8 mouse cellular contexts compared by ENCODE assay signal in the genomic region with DNA sequence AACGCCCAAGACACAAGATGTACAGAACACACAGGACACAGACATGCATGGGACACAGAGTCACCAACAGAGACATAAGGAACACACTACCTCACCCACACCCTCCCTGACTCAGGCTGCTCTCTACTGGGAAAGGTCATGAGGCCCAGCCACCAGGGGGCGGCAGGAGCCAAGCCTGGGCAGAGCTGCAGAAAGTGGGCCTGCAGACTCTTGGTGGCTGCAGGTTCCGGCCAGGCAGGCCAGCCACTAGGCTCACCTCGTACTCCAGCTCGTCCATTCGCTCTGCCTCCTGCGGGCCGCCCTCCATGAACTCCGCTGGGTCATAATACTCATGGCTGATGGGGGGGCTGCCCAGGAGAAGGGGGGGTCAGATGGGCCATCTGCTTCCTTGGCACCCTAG. TPM values are rescaled to one million over a fixed set of nuclear protein-coding genes. Genes with fewer than 3 reads are reported as not detected.
A peak's percentile ranks its signal among the peaks of the same experiment; 100 is the strongest.
DNase-seq lines count a peak whose midpoint lies in the region; ATAC-seq and TF ChIP-seq lines count a peak whose summit lies in the region.

No protein-coding gene starts in this region.

- CTCF ChIA-PET in Patski (lab: Charles Lee): interaction anchor here (1.2 to 1.7 kb wide), 5 partner anchors 27 to 135 kb away, joined by 3 to 9 read pairs (median 4); partner anchors contain the start of gene Avpr2

- H3K36me3 ChIP-seq in forebrain, embryonic 14.5 days (ENCODE audit: control insufficient read depth, insufficient read depth, low read length): peaks cover 16% of the 10 kb centered on the region
- peaks cover 5% of the 10 kb centered on the region; the same call in 1 of the 2 replicates for H3K36me3 ChIP-seq in hindbrain, embryonic 10.5 days

- H3K4me2 ChIP-seq in forebrain, embryonic 14.5 days (ENCODE audit: low read length): no peak overlapping the region

- TF ChIP-seq CTCF in Patski (IDR thresholded peaks at IDR 0.05): no peak
- TF ChIP-seq CTCF in left cerebral cortex, adult 2 months (IDR thresholded peaks at IDR 0.05): peak; percentile 66

- intact Hi-C loops in left cerebral cortex, adult 2 months (cut with DNase I): loop anchor here (2.0 kb wide), 1 partner anchor 96 kb away; no protein-coding TSS in a partner anchor

- peaks cover 10% of the 10 kb centered on the region for H3K27me3 ChIP-seq in Patski
- no peaks in the 10 kb centered on the region for H3K27me3 ChIP-seq in forebrain, embryonic 14.5 days (replicated peaks; ENCODE audit: control insufficient read depth, insufficient read depth, low read length)
- 0 out of 2 replicates have a peak, but pooled peaks cover 6% of the 10 kb centered on the region for H3K27me3 ChIP-seq in hindbrain, embryonic 10.5 days (ENCODE audit: insufficient read depth, poor library complexity, severe bottlenecking)

- ATAC-seq in Patski: peak; percentile 79
- peak; percentile 85 for ATAC-seq in forebrain, embryonic 14.5 days
- peak; percentile 96 for ATAC-seq in megakaryocyte, adult 5-6 weeks (ENCODE audit: poor library complexity, severe bottlenecking)

- no peak overlapping the region for H3K9ac ChIP-seq in forebrain, embryonic 14.5 days (ENCODE audit: low read length)

- no peak overlapping the region for H3K27ac ChIP-seq in forebrain, embryonic 14.5 days (ENCODE audit: low read depth, low read length)
- H3K27ac ChIP-seq in hindbrain, embryonic 10.5 days: no peak overlapping the region
- H3K27ac ChIP-seq in left cerebral cortex, adult 2 months: no peak overlapping the region

- no peaks in the 10 kb centered on the region for H3K4me1 ChIP-seq in forebrain, embryonic 14.5 days (ENCODE audit: control insufficient read depth, insufficient read depth, low read length)
- H3K4me1 ChIP-seq in hindbrain, embryonic 10.5 days (replicated peaks): no peaks in the 10 kb centered on the region

- in situ Hi-C loops in Patski (cut with MboI; ENCODE audit: low pct_unique_long_range_greater_than_20kb): no loop called here

- no peak overlapping the region for H3K4me3 ChIP-seq in forebrain, embryonic 14.5 days (ENCODE audit: low read depth, low read length)
- H3K4me3 ChIP-seq in hindbrain, embryonic 10.5 days: no peak overlapping the region
- no peak overlapping the region for H3K4me3 ChIP-seq in left cerebral cortex, adult 2 months

- H3K9me3 ChIP-seq in forebrain, embryonic 14.5 days (replicated peaks; ENCODE audit: control insufficient read depth, low read length): no peaks in the 10 kb centered on the region
- no peaks in the 10 kb centered on the region for H3K9me3 ChIP-seq in hindbrain, embryonic 10.5 days

- WGBS in forebrain, embryonic 14.5 days: 47% methylated on average over 9 of the region's 9 CpGs
- WGBS in hindbrain, embryonic 10.5 days: 55% methylated on average over 8 of the region's 9 CpGs

- POLR2A ChIA-PET in Patski (lab: Charles Lee): interaction anchor here (1.4 kb wide), 1 partner anchor 97 kb away, joined by 3 read pairs; no protein-coding TSS in a partner anchor

- no peak for DNase-seq in Patski (ENCODE audit: low read depth, low spot score)
- DNase-seq in cerebellum, adult 11 months: peak; percentile 81
- DNase-seq in forebrain, embryonic 14.5 days (ENCODE audit: low spot score): peak; percentile 50
- DNase-seq in hindbrain, embryonic 10.5 days (ENCODE audit: low spot score): peak; percentile 54
- DNase-seq in left cerebral cortex, adult 2 months (ENCODE audit: extremely low spot score in 1 of 2, low spot score in 2 of 2): peak; percentile 43 to 49
- DNase-seq in right cerebral cortex, postnatal 10 days (ENCODE audit: low spot score in 2 of 2): peak; percentile 48 to 67
- DNase-seq in yolk sac, embryonic 10.5 days (ENCODE audit: low spot score): peak; percentile 28

RNA-seq across cellular contexts. Expression of gene Ssr4, which starts 11.7 kb away (rescaled TPM):
- polyA plus RNA-seq in Patski (2021): 194 TPM
- polyA plus RNA-seq in forebrain, embryonic 14.5 days (2014; fragmentation: Nextera tagmentation; extraction: Ambion mirVana): 148 and 189 TPM in 2 replicates
- 121 and 140 TPM in 2 replicates for polyA plus RNA-seq in hindbrain, embryonic 10.5 days (2016; fragmentation: Nextera tagmentation; extraction: Ambion mirVana)
- 10 to 100 TPM; 91.1 to 91.2 TPM for total RNA-seq in left cerebral cortex, adult 2 months (2021)
- total RNA-seq in megakaryocyte, adult 5-6 weeks (2015): 250 and 261 TPM in 2 replicates
- 127 and 142 TPM in 2 replicates for total RNA-seq in megakaryocyte, adult 5-6 weeks (2017)

RNA-seq across cellular contexts. Expression of gene Idh3g, which starts 11.8 kb away (rescaled TPM):
- polyA plus RNA-seq in Patski (2021): 275 TPM
- polyA plus RNA-seq in forebrain, embryonic 14.5 days (2014; fragmentation: Nextera tagmentation; extraction: Ambion mirVana): 253 and 290 TPM in 2 replicates
- 181 and 204 TPM in 2 replicates for polyA plus RNA-seq in hindbrain, embryonic 10.5 days (2016; fragmentation: Nextera tagmentation; extraction: Ambion mirVana)
- total RNA-seq in left cerebral cortex, adult 2 months (2021): 100 to 1,000 TPM; 194 to 201 TPM
- total RNA-seq in megakaryocyte, adult 5-6 weeks (2015): 277 and 286 TPM in 2 replicates
- total RNA-seq in megakaryocyte, adult 5-6 weeks (2017): 154 and 172 TPM in 2 replicates

RNA-seq across cellular contexts. Expression of gene Srpk3, which starts 24.3 kb away (rescaled TPM):
- 4.0 TPM for polyA plus RNA-seq in Patski (2021)
- 1.1 and 1.8 TPM in 2 replicates for polyA plus RNA-seq in forebrain, embryonic 14.5 days (2014; fragmentation: Nextera tagmentation; extraction: Ambion mirVana)
- polyA plus RNA-seq in hindbrain, embryonic 10.5 days (2016; fragmentation: Nextera tagmentation; extraction: Ambion mirVana): 1.3 and 1.8 TPM in 2 replicates
- 1 to 10 TPM; 8.0 to 8.1 TPM for total RNA-seq in left cerebral cortex, adult 2 months (2021)
- not detected in 2 replicates for total RNA-seq in megakaryocyte, adult 5-6 weeks (2015)
- 0.45 TPM in 1 of 2 replicates, not detected in the other for total RNA-seq in megakaryocyte, adult 5-6 weeks (2017)

RNA-seq across cellular contexts. Expression of gene Pdzd4, which starts 26.3 kb away (rescaled TPM):
- polyA plus RNA-seq in Patski (2021): 30.5 TPM
- 5.4 and 8.0 TPM in 2 replicates for polyA plus RNA-seq in forebrain, embryonic 14.5 days (2014; fragmentation: Nextera tagmentation; extraction: Ambion mirVana)
- polyA plus RNA-seq in hindbrain, embryonic 10.5 days (2016; fragmentation: Nextera tagmentation; extraction: Ambion mirVana): 0.63 and 1.0 TPM in 2 replicates
- total RNA-seq in left cerebral cortex, adult 2 months (2021): 100 to 1,000 TPM; 110 to 119 TPM
- total RNA-seq in megakaryocyte, adult 5-6 weeks (2015): 1.5 and 1.7 TPM in 2 replicates
- 5.1 and 5.8 TPM in 2 replicates for total RNA-seq in megakaryocyte, adult 5-6 weeks (2017)

RNA-seq across cellular contexts. Expression of gene Plxnb3, which starts 41.6 kb away (rescaled TPM):
- 0.06 TPM for polyA plus RNA-seq in Patski (2021)
- 0.08 and 0.11 TPM in 2 replicates for polyA plus RNA-seq in forebrain, embryonic 14.5 days (2014; fragmentation: Nextera tagmentation; extraction: Ambion mirVana)
- 0.10 and 0.19 TPM in 2 replicates for polyA plus RNA-seq in hindbrain, embryonic 10.5 days (2016; fragmentation: Nextera tagmentation; extraction: Ambion mirVana)
- 1 to 10 TPM; 7.2 to 8.5 TPM for total RNA-seq in left cerebral cortex, adult 2 months (2021)
- 0.14 TPM in 1 of 2 replicates, not detected in the other for total RNA-seq in megakaryocyte, adult 5-6 weeks (2015)
- 0.04 and 0.29 TPM in 2 replicates for total RNA-seq in megakaryocyte, adult 5-6 weeks (2017)
